Mouse (Mus musculus) embryonic facial prominence, embryonic 15.5 days (tissue): ENCODE measurements around the gene Clec2d. TPM values are rescaled to one million over a fixed set of nuclear protein-coding genes. Genes with fewer than 3 reads are reported as not detected.
"Not testable (repeated sequence)": the region's sequence is repeated elsewhere in the genome, so short reads cannot be mapped to it uniquely, and the experiment has no call there.

ENCODE experiments used
- ATAC-seq: fragments of 200-750 bp; cut with Nextera tagmentation; 2 replicates; pipeline ENCODE4 v1.8.0; 2017; ENCODE audit warnings: low read depth, moderate TSS enrichment; ENCODE audit not compliant: insufficient number of reproducible peaks, low FRiP score, low TSS enrichment
- H3K27ac ChIP-seq: fragments of 300-500 bp; sonication (generic); replicated peaks from 2 replicates; pipeline ENCODE4 v1.5.1; 2015; ENCODE audit warnings: mild to moderate bottlenecking, inconsistent platforms
- H3K27me3 ChIP-seq: fragments of 300-500 bp; sonication (generic); 2 replicates; pipeline ENCODE4 v1.6.1; 2015; ENCODE audit warnings: inconsistent platforms
- H3K36me3 ChIP-seq: fragments of 300-500 bp; sonication (generic); 2 replicates; pipeline ENCODE4 v1.6.1; 2015; ENCODE audit warnings: mild to moderate bottlenecking, inconsistent platforms
- H3K4me1 ChIP-seq: fragments of 300-500 bp; sonication (generic); 2 replicates; pipeline ENCODE4 v1.6.1; 2015; ENCODE audit warnings: inconsistent platforms
- H3K4me2 ChIP-seq: fragments of 300-500 bp; sonication (generic); replicated peaks from 2 replicates; pipeline ENCODE4 v1.6.1; 2015; ENCODE audit warnings: mild to moderate bottlenecking, inconsistent platforms
- H3K4me3 ChIP-seq: fragments of 300-500 bp; sonication (generic); replicated peaks from 2 replicates; pipeline ENCODE4 v1.5.1; 2015; ENCODE audit warnings: mild to moderate bottlenecking, inconsistent platforms
- H3K9ac ChIP-seq: fragments of 300-500 bp; sonication (generic); 2 replicates; pipeline ENCODE4 v1.6.1; 2015; ENCODE audit warnings: inconsistent platforms
- H3K9me3 ChIP-seq: fragments of 300-500 bp; sonication (generic); replicated peaks from 2 replicates; pipeline ENCODE4 v1.6.1; 2016; ENCODE audit warnings: inconsistent platforms
- WGBS: fragments of 180-500 bp; shearing (Covaris S2); methylation state at CpG from one replicate; pipeline ENCODE4 v1.1.7; 2015; 5-methylcytosine and 5-hydroxymethylcytosine counted together
- polyA plus RNA-seq: library from polyadenylated mRNA; unstranded; fragments of >200 nt; fragmentation: Nextera tagmentation; extraction: Ambion mirVana; gene quantifications from 2 replicates; pipeline ENCODE4 v1.2.1, GENCODE M21; 2015

The Clec2d gene
- polyA plus RNA-seq, 1 experiment from 2014 or later: 0.80 TPM

DNA sequence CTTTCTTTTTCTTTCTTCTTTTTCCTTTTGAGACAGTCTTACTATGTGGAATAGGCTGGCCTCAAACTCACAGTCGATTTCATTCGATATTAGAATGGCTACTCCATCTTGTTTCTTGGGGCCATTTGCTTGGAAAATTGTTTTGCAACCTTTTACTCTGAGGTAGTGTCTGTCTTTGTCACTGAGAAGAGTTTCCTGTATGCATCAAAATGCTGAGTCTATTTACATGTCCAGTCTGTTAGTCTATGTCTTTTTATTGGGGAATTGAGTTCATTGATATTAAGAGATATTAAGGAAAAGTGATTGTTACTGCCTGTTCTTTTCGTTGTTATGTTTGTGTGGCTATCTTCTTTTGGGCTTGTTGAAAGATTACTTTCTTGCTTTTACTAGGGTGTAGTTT is 7.4 kb downstream of the Clec2d start:
- not testable (repeated sequence) for H3K4me1 ChIP-seq, H3K36me3 ChIP-seq, H3K27ac ChIP-seq, H3K27me3 ChIP-seq, H3K4me3 ChIP-seq, H3K9ac ChIP-seq, H3K4me2 ChIP-seq, H3K9me3 ChIP-seq, ATAC-seq
- WGBS: 96% methylated on average over 3 of the region's 3 CpGs

DNA sequence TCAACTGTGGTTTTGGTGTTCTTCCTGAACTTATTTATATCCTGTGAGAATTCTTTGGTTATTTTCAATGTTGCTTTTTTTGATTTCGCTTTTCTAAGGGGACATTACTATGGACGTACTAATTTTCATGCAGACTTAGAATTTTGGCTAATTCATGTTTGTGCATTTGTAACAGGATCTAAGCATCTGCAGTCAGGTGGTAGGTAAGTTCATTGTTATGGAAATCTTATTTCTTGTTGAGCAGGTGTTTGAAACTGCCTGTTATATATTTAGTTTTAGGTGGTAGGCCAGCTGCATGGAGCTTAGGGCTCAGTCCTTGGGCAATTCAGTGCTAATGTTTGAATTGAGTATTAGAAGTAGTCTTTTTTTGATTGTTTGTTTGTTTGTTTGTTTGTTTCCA is 13.0 kb downstream of the Clec2d start:
- H3K9ac ChIP-seq: no peak overlapping the region
- 86% methylated on average over 2 of the region's 2 CpGs for WGBS

DNA sequence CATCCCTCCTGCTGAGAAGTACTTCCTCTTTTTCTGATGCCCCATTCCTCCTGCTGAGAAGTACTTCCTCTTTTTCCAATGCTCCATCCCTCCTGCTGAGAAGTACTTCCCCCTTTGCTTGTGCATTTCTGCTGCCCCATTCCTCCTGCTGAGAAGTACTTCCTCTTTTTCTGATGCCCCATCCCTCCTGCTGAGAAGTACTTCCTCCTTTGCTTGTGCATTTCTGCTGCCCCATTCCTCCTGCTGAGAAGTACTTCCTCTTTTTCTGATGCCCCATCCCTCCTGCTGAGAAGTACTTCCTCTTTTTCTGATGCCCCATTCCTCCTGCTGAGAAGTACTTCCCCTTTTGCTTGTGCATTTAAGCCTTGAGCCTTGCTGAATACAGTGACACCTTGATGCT is 19.7 kb downstream of the Clec2d start:
- not testable (repeated sequence) for H3K36me3 ChIP-seq, H3K9ac ChIP-seq, H3K4me1 ChIP-seq, H3K27me3 ChIP-seq, H3K4me2 ChIP-seq, ATAC-seq, H3K9me3 ChIP-seq, H3K27ac ChIP-seq, H3K4me3 ChIP-seq

More for the DNA sequence above, 13.0 kb downstream of the Clec2d start:
- Histone ChIP-seq H3K36me3 (no peaks in the 10 kb centered on the region), H3K4me3 (no peak overlapping the region), H3K4me2 (no peak overlapping the region), H3K9me3 (no peaks in the 10 kb centered on the region), H3K4me1 (no peaks in the 10 kb centered on the region), H3K27me3 (no peaks in the 10 kb centered on the region), H3K27ac (no peak overlapping the region)
- ATAC-seq: no peak

DNA sequence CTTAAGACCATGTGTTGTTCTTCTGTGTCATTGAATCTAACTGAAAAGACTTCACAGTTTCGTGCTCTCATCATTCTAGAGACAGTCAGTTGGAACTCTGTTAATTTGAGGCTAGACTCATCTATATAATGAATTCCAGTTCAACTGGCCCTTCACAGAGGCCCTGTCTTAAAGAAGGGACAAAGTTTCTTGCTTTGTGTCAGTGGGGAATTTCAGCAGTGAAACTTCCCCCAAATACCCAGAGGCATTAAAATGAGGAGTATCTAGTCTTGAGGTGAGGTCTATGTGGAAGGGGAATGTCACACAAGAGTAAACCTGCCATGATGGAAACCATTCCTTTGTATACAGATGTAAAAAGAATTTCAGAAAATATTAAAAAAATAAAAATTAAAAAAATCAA is 21.9 kb downstream of the Clec2d start:
- no peak overlapping the region for H3K4me2 ChIP-seq
- no peak overlapping the region for H3K27ac ChIP-seq
- 80% methylated on average over 1 of the region's 1 CpGs for WGBS
- no peak overlapping the region for H3K9ac ChIP-seq
- no peaks in the 10 kb centered on the region for H3K36me3 ChIP-seq
- ATAC-seq: no peak
- H3K4me3 ChIP-seq: no peak overlapping the region
- H3K9me3 ChIP-seq: no peaks in the 10 kb centered on the region
- no peaks in the 10 kb centered on the region for H3K4me1 ChIP-seq
- H3K27me3 ChIP-seq: no peaks in the 10 kb centered on the region

- H3K4me2 ChIP-seq: no peak overlapping the region
- no peaks in the 10 kb centered on the region for H3K27me3 ChIP-seq
- no peaks in the 10 kb centered on the region for H3K36me3 ChIP-seq
- no peak for ATAC-seq
- no peaks in the 10 kb centered on the region for H3K9me3 ChIP-seq
- H3K4me3 ChIP-seq: no peak overlapping the region
- no peak overlapping the region for H3K9ac ChIP-seq
- no peaks in the 10 kb centered on the region for H3K4me1 ChIP-seq
- H3K27ac ChIP-seq: no peak overlapping the region
- 79% methylated on average over 1 of the region's 1 CpGs for WGBS
Measured at GRCm38 (mm10) chr6:129204342-129204741, 23.9 kb downstream of the Clec2d start.

DNA sequence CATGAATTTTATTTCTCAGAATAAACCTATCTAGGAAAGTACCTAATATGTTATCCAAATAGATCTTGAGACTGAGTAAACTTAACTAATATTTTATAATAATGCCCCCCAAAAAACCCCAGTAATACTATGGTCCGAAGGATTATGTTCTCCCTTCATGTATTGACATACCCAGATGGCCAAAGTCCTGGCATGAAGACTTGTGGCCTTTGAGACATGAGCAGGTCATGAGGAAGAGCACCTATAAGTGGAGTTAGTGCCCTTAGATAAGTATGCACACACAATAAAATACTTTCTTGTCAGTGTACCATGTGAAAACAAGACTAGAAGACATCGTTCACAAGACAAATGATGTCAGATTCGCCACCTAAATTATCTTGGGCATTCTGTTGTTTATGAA is 24.4 kb downstream of the Clec2d start:
- Histone ChIP-seq H3K4me1 (no peaks in the 10 kb centered on the region), H3K27ac (no peak overlapping the region), H3K4me3 (no peak overlapping the region), H3K4me2 (no peak overlapping the region), H3K36me3 (no peaks in the 10 kb centered on the region), H3K27me3 (no peaks in the 10 kb centered on the region), H3K9ac (no peak overlapping the region), H3K9me3 (no peaks in the 10 kb centered on the region)
- ATAC-seq: no peak
- WGBS: 86% methylated on average over 3 of the region's 3 CpGs

DNA sequence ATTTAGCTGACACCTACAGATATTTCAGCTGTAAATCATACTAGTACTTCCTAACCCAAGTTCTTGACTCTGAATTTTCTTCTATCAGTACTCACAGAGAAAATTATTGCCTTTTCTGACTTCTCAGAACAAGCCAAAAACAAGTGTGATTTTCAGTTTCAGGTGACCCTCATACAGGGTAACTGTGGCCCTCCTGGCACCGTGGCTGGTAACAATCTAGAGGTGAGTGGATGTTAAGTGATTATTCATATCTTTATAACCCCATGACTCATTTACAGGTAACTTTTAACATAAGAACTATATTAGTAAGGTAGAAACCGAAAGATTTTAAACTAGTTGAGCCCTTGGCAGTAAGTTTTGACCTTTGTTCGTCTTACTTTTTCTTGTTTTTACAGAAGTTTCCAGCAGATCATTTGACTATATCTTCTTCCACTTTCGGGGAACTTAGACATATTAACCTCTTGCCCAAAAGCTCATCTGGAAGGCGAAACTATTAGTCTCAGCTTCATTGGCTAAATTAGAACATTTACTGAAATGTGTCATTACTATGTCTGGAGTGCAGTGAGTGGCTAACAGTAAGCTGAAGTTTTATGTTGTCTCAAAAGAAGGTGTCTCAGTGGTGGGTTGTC is 28.6 kb downstream of the Clec2d start:
- ATAC-seq: no peak
- whole genome bisulfite sequencing: 89% methylated on average over 5 of the region's 5 CpGs

DNA sequence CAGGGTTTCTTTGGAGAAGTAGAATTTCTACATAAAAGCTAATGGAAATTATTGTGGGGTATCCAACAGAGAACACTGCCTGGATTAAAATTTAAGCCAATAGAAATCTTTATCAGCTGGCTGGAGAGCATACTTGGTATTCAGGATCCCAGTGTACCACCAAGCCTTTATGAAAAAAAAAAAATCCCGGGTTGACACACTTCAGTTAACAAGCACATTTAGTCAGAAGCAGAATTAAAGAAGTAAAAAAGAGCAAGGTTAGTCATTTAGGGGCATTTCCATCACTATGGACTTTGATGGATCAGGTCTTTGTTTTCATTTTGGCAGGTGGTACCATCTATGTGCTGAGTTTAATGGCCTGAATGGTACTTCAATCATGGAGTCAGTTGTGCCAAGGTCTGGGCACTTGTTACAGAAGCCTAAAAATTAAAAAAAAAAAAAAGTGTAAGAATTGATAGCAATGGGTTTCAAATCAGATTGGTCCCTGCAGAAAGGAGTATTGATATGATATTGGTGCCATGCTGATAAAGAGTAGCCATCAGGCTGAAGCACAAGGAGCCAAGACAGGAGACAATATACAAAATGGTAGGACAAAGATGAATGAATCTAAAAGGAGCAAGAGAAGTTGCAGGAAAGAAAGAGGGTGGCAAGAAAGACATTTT is 29.5 kb downstream of the Clec2d start:
- no peak overlapping the region for H3K4me3 ChIP-seq
- no peaks in the 10 kb centered on the region for H3K4me1 ChIP-seq
- 70% methylated on average over 1 of the region's 1 CpGs for WGBS

More for the DNA sequence above, 28.6 kb downstream of the Clec2d start:
- H3K27ac ChIP-seq: no peak overlapping the region
- no peaks in the 10 kb centered on the region for H3K4me1 ChIP-seq
- H3K27me3 ChIP-seq: no peaks in the 10 kb centered on the region
- H3K4me2 ChIP-seq: no peak overlapping the region
- no peak overlapping the region for H3K9ac ChIP-seq
- H3K4me3 ChIP-seq: no peak overlapping the region
- H3K9me3 ChIP-seq: no peaks in the 10 kb centered on the region
- no peaks in the 10 kb centered on the region for H3K36me3 ChIP-seq

DNA sequence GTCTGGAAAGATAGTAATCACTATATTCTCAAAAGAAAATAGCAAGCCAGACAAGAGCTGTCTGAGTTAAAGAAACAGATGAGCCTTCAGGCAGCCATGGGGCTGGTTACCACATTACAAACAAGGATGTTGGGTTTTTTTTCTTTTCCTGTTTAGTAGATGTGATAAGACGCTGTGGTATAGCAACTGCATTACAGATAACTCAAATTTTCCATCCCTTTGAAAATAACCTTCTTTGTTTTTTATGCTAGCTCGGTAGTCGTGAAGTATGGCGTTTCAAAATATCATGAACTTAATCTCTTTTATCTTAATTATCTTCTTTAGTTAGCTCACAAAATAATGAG is 30.0 kb downstream of the Clec2d start:
- H3K4me3 ChIP-seq: no peak overlapping the region
- 84% methylated on average over 4 of the region's 4 CpGs for WGBS
- H3K9ac ChIP-seq: no peak overlapping the region
- no peak for ATAC-seq
- H3K36me3 ChIP-seq: no peaks in the 10 kb centered on the region
- H3K4me1 ChIP-seq: no peaks in the 10 kb centered on the region
- H3K9me3 ChIP-seq: no peaks in the 10 kb centered on the region
- no peak overlapping the region for H3K27ac ChIP-seq
- no peak overlapping the region for H3K4me2 ChIP-seq
- no peaks in the 10 kb centered on the region for H3K27me3 ChIP-seq

More for the DNA sequence above, 29.5 kb downstream of the Clec2d start:
- Histone ChIP-seq H3K4me2 (no peak overlapping the region), H3K9me3 (no peaks in the 10 kb centered on the region), H3K27ac (no peak overlapping the region), H3K27me3 (no peaks in the 10 kb centered on the region), H3K36me3 (no peaks in the 10 kb centered on the region), H3K9ac (no peak overlapping the region)
- no peak for ATAC-seq

DNA sequence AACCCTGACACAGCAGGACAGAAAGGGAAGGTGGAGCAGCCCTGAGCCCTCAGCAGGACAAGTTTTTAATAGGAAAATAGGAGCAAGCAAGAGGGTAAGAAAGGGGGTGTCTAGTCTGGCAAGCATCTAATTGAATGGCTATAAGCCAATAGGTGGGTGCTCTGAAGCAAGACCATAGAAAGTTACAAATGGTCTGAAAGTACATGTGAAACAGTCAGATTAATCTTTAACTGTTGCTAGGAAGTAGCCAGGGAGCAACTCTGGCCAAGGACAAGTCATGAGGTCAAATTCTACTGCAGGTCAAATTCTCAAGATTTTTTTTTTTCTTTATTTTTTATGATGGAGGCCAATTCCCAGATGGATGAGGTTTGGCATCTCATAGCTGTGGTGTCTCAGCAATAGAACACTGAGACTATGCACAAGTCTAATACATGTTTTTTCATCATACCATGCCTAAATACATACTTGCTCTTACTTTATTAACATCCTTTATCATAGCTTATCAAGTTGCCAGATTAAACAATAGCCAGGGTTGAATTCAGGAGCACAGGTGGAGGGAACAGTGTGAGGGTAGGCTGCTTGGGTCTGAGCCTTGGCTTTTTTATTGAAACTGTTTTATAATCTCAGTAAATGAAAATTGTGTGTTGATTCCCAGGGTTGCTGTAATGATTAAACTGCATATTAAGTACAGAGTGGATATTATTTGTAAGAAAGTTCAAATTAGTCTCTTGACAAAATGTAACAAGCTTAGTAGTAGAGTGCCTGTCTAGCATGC is 32.2 kb downstream of the Clec2d start:
- ATAC-seq: no peak
- Histone ChIP-seq H3K27me3 (no peaks in the 10 kb centered on the region), H3K27ac (no peak overlapping the region), H3K4me2 (no peak overlapping the region), H3K4me3 (no peak overlapping the region), H3K4me1 (no peaks in the 10 kb centered on the region), H3K9ac (no peak overlapping the region), H3K36me3 (no peaks in the 10 kb centered on the region), H3K9me3 (no peaks in the 10 kb centered on the region)

DNA sequence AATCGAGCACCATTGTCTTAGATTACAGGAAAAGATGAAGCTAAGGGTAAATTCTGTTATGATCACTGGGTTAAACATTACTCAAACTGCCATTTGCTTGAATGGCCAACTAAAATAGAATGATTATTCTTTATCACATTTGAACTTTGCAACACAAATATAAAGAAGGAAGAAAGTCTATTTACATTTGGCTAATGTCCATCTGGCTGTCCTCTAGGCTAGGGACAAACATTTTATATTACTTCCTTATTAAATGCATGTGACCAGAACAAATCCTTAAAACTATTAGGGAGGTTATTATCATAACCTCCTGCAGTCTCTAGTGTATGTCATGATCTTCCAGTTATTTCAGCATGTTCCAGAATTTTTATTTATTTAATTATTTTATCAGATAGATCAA is 33.1 kb downstream of the Clec2d start:
- no peaks in the 10 kb centered on the region for H3K27me3 ChIP-seq
- H3K27ac ChIP-seq: no peak overlapping the region
- no peaks in the 10 kb centered on the region for H3K4me1 ChIP-seq
- H3K9me3 ChIP-seq: no peaks in the 10 kb centered on the region
- H3K36me3 ChIP-seq: no peaks in the 10 kb centered on the region
- no peak overlapping the region for H3K9ac ChIP-seq
- no peak for ATAC-seq
- 78% methylated on average over 1 of the region's 1 CpGs for WGBS
- no peak overlapping the region for H3K4me3 ChIP-seq
- H3K4me2 ChIP-seq: no peak overlapping the region
